Mouse (Mus musculus) myocyte (in vitro differentiated cells): ENCODE data around the gene Ppp4r4. TPM values are rescaled to one million over a fixed set of nuclear protein-coding genes. Genes with fewer than 3 reads are reported as not detected.

Experiments used
- H3K27me3 ChIP-seq: one replicate; pipeline ENCODE4 v1.6.1; 2011; ENCODE audit not compliant: control insufficient read depth, insufficient read depth, insufficient read length
- H3K36me3 ChIP-seq: one replicate; pipeline ENCODE4 v1.6.1; 2011; ENCODE audit not compliant: control insufficient read depth, insufficient read depth
- H3K4me2 ChIP-seq: one replicate; pipeline ENCODE4 v1.6.1; 2011; ENCODE audit warnings: low read depth, control low read depth
- H3K4me3 ChIP-seq: one replicate; pipeline ENCODE4 v1.5.1; 2011; ENCODE audit warnings: mild to moderate bottlenecking, control low read depth, moderate library complexity
- H3K79me2 ChIP-seq: one replicate; pipeline ENCODE4 v1.6.1; 2011; ENCODE audit not compliant: control insufficient read depth, insufficient read depth
- H3ac ChIP-seq: one replicate; pipeline ENCODE4 v1.6.1; 2011; ENCODE audit not compliant: control insufficient read depth, insufficient read length
- CEBPB ChIP-seq: IDR thresholded peaks from 2 replicates; pipeline ENCODE4 v1.6.1; 2011; ENCODE audit warnings: mild to moderate bottlenecking, moderate library complexity; ENCODE audit not compliant: poor library complexity, insufficient read depth, severe bottlenecking
- E2F4 ChIP-seq: IDR thresholded peaks from one replicate; pipeline ENCODE4 v1.6.1; 2011; ENCODE audit warnings: mild to moderate bottlenecking, control low read depth, moderate library complexity; ENCODE audit not compliant: insufficient read depth
- MAX ChIP-seq: IDR thresholded peaks from one replicate; pipeline ENCODE4 v1.6.1; 2011; ENCODE audit warnings: low read depth, mild to moderate bottlenecking, control low read depth
- MYOD1 ChIP-seq, 3 experiments: IDR thresholded peaks; one replicate each; pipeline ENCODE4 v1.6.1; 2011; ENCODE audit warnings: control low read depth in 2 of 3, low read depth in 2 of 3, mild to moderate bottlenecking in 2 of 3, moderate library complexity in 1 of 3; ENCODE audit not compliant: insufficient read length in 2 of 3, control insufficient read depth in 1 of 3
- MYOG ChIP-seq, 3 experiments: IDR thresholded peaks; one replicate each; pipeline ENCODE4 v1.6.1; 2011; ENCODE audit warnings: control low read depth in 2 of 3, low read depth in 2 of 3, mild to moderate bottlenecking in 2 of 3; ENCODE audit not compliant: insufficient read length in 2 of 3, control insufficient read depth in 1 of 3, insufficient read depth in 1 of 3
- POLR2A ChIP-seq: IDR thresholded peaks from one replicate; pipeline ENCODE4 v1.6.1; 2011; ENCODE audit warnings: low read depth, mild to moderate bottlenecking, control low read depth, moderate library complexity; ENCODE audit not compliant: insufficient read length
- POLR2AphosphoS2 ChIP-seq: IDR thresholded peaks from one replicate; pipeline ENCODE4 v1.6.1; 2011; ENCODE audit warnings: low read depth, control low read depth; ENCODE audit not compliant: insufficient read length
- REST ChIP-seq: IDR thresholded peaks from one replicate; pipeline ENCODE4 v1.6.1; 2011; ENCODE audit warnings: mild to moderate bottlenecking, control low read depth, moderate library complexity; ENCODE audit not compliant: insufficient read depth, insufficient read length
- SRF ChIP-seq: IDR thresholded peaks from one replicate; pipeline ENCODE4 v1.6.1; 2011; ENCODE audit warnings: low read depth; ENCODE audit not compliant: control insufficient read depth, insufficient read length
- TCF12 ChIP-seq: IDR thresholded peaks from one replicate; pipeline ENCODE4 v1.6.1; 2011; ENCODE audit warnings: mild to moderate bottlenecking, control low read depth; ENCODE audit not compliant: poor library complexity, insufficient read depth, severe bottlenecking
- TCF3 ChIP-seq: IDR thresholded peaks from one replicate; pipeline ENCODE4 v1.6.1; 2011; ENCODE audit warnings: low read depth, control low read depth; ENCODE audit not compliant: insufficient read length
- USF1 ChIP-seq: IDR thresholded peaks from one replicate; pipeline ENCODE4 v1.6.1; 2011; ENCODE audit warnings: low read depth, mild to moderate bottlenecking, control low read depth, moderate library complexity
- polyA plus RNA-seq: library from polyadenylated mRNA; unstranded; fragments of >200 nt; fragmentation: generic; extraction: Trizol; gene quantifications from one replicate; pipeline ENCODE4 v1.2.1, GENCODE M21; 2012; ENCODE audit warnings: missing spikeins

Gene Ppp4r4
- polyA plus RNA-seq, 1 experiment: 0.13 TPM

- TF ChIP-seq TCF3 (no peak), POLR2AphosphoS2 (no peak), MYOD1 (IDR thresholded peaks at IDR 0.05; ENCODE audit: control insufficient read depth in 1 of 3, insufficient read length in 2 of 3, low read depth in 2 of 3) (no peak)
- H3ac ChIP-seq: no peak overlapping the region
- H3K4me3 ChIP-seq: no peak overlapping the region
- no peaks in the 10 kb centered on the region for H3K79me2 ChIP-seq
- H3K36me3 ChIP-seq: no peaks in the 10 kb centered on the region
- H3K27me3 ChIP-seq: no peaks in the 10 kb centered on the region
- H3K4me2 ChIP-seq: no peak overlapping the region
Observed at GRCm38 (mm10) chr12:103487750-103488149, 44.3 kb upstream of the Ppp4r4 start.

- TF ChIP-seq E2F4 (no peak), SRF (no peak), TCF3 (no peak), USF1 (no peak), REST (no peak), CEBPB (no peak), MYOD1 (IDR thresholded peaks at IDR 0.05; ENCODE audit: control insufficient read depth in 1 of 3, insufficient read length in 2 of 3, low read depth in 2 of 3) (no peak), TCF12 (no peak)
- H3K79me2 ChIP-seq: no peaks in the 10 kb centered on the region
- H3K4me2 ChIP-seq: no peak overlapping the region
- H3K36me3 ChIP-seq: no peaks in the 10 kb centered on the region
- H3K4me3 ChIP-seq: no peak overlapping the region
- H3K27me3 ChIP-seq: no peaks in the 10 kb centered on the region
- H3ac ChIP-seq: no peak overlapping the region
Observed at GRCm38 (mm10) chr12:103491091-103491730, 40.9 kb upstream of the Ppp4r4 start.

DNA sequence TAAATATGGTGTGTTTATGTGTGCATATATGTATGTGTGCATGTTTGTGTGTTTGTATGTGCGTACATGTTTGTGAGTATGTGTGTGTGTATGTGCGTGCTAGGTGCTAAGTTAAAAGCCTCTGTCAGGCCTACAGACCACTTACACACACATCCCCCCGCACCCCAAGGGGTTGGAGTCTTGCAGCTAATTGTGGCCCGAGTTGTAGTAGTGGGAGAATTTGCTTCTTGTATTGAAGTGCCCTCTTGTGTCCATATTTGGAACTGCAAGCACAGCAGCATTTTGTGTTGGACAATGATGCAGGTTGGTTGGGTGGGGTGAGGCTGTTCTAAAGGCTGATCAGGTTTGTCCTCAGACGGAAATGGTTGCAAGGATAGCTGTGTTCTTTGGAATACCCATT, 39.3 kb upstream of the Ppp4r4 start:
- H3K36me3 ChIP-seq: no peaks in the 10 kb centered on the region
- no peak overlapping the region for H3ac ChIP-seq
- no peaks in the 10 kb centered on the region for H3K27me3 ChIP-seq
- no peak overlapping the region for H3K4me3 ChIP-seq
- no peak overlapping the region for H3K4me2 ChIP-seq
- TF ChIP-seq REST: no peak
- TF ChIP-seq CEBPB: no peak
- no peak for TF ChIP-seq MYOG (IDR thresholded peaks at IDR 0.05; ENCODE audit: control insufficient read depth in 1 of 3, insufficient read depth in 1 of 3, insufficient read length in 2 of 3, low read depth in 2 of 3)
- no peak for TF ChIP-seq E2F4
- TF ChIP-seq POLR2A: no peak
- no peak for TF ChIP-seq POLR2AphosphoS2
- H3K79me2 ChIP-seq: no peaks in the 10 kb centered on the region

GRCm38 (mm10) chr12:103494486-103494885, 37.6 kb upstream of the Ppp4r4 start:
- no peak overlapping the region for H3ac ChIP-seq
- H3K4me3 ChIP-seq: no peak overlapping the region
- H3K27me3 ChIP-seq: no peaks in the 10 kb centered on the region
- no peak overlapping the region for H3K4me2 ChIP-seq
- H3K36me3 ChIP-seq: no peaks in the 10 kb centered on the region
- H3K79me2 ChIP-seq: no peaks in the 10 kb centered on the region
- TF ChIP-seq E2F4 (no peak), CEBPB (no peak), MYOG (IDR thresholded peaks at IDR 0.05; ENCODE audit: control insufficient read depth in 1 of 3, insufficient read depth in 1 of 3, insufficient read length in 2 of 3, low read depth in 2 of 3) (no peak), POLR2AphosphoS2 (no peak), POLR2A (no peak), MAX (no peak), TCF12 (no peak), TCF3 (no peak), MYOD1 (IDR thresholded peaks at IDR 0.05; ENCODE audit: control insufficient read depth in 1 of 3, insufficient read length in 2 of 3, low read depth in 2 of 3) (no peak), USF1 (no peak), REST (no peak)

DNA sequence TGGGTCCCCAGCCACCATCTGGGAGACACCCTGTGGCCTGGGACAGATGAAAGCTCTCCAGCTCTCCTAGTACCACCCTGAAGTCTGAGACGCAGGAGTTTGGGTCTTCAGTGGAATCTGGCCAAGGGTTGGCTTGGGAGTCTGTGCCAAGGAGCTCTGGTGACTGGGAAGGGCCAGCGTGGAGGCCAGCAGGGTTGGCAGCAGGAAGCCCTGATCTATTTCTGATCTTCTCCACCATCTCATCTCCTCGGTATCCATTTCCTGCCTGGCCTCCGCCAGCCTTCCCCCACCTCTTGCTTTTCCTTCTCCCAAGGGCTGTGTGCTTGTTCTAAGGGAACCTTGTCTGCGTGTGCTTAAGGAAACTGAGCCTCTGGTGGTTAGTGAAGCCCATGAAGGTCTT, 33.3 kb upstream of the Ppp4r4 start:
- no peaks in the 10 kb centered on the region for H3K27me3 ChIP-seq
- H3K4me2 ChIP-seq: no peak overlapping the region
- TF ChIP-seq E2F4: no peak
- TF ChIP-seq REST: no peak
- no peak for TF ChIP-seq MAX
- TF ChIP-seq POLR2AphosphoS2: no peak
- TF ChIP-seq SRF: no peak
- no peak overlapping the region for H3K4me3 ChIP-seq
- H3K79me2 ChIP-seq: no peaks in the 10 kb centered on the region
- no peak overlapping the region for H3ac ChIP-seq
- H3K36me3 ChIP-seq: no peaks in the 10 kb centered on the region

GRCm38 (mm10) chr12:103499261-103499660, 32.8 kb upstream of the Ppp4r4 start:
- H3ac ChIP-seq: no peak overlapping the region
- no peak overlapping the region for H3K4me3 ChIP-seq
- TF ChIP-seq POLR2A (no peak), MAX (no peak), TCF12 (no peak), E2F4 (no peak), REST (no peak), USF1 (no peak), POLR2AphosphoS2 (no peak), SRF (no peak), TCF3 (no peak), MYOG (IDR thresholded peaks at IDR 0.05; ENCODE audit: control insufficient read depth in 1 of 3, insufficient read depth in 1 of 3, insufficient read length in 2 of 3, low read depth in 2 of 3) (no peak), CEBPB (no peak), MYOD1 (IDR thresholded peaks at IDR 0.05; ENCODE audit: control insufficient read depth in 1 of 3, insufficient read length in 2 of 3, low read depth in 2 of 3) (no peak)

More at GRCm38 (mm10) chr12:103499261-103499660, 32.8 kb upstream of the Ppp4r4 start:
- H3K36me3 ChIP-seq: no peaks in the 10 kb centered on the region
- no peak overlapping the region for H3K4me2 ChIP-seq
- H3K27me3 ChIP-seq: no peaks in the 10 kb centered on the region
- no peaks in the 10 kb centered on the region for H3K79me2 ChIP-seq
